Mouse (Mus musculus): ENCODE measurements around the gene Agtr1a.

Agtr1a gene

DNA sequence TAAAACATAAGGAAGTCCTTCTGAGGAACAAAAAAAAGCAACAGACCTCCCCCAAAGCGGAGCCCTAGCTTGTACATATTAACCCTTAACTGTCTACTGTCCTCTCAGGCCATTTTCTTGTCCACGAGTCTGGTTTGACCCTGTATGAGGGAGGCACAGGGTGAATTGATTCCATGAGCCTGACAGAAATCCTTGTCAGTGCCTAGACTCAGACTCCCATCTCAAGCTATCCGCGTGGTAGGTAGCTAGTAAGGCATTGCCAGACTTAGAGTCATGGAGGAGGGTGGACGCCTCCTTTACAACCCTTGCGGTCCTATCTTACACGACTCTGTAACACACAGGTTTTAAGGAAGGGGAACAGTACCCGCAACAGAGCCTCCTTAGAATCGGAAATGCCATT is 28.5 kb downstream of the Agtr1a start:
- DNase-seq = no peak

DNA sequence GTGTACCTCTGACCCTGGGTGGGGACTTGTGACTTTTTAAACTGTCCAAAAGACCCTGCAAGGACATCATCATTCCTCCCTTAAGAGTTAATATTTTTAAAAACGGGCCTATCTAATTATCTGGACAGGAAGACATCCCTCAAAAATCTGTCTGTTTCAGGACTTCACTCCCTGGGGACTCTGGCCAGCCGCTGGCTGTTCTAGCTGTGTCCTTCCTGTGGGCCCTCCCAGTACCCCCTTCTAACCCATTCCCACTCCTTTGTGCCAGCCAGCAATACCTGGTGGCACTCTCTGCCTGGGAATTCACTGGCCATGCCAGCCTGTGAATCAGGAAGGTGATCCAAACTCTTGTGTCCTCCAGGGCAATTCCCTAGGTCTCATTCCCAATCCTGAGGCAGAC is 29.1 kb downstream of the Agtr1a start:
- DNase-seq = no peak

DNA sequence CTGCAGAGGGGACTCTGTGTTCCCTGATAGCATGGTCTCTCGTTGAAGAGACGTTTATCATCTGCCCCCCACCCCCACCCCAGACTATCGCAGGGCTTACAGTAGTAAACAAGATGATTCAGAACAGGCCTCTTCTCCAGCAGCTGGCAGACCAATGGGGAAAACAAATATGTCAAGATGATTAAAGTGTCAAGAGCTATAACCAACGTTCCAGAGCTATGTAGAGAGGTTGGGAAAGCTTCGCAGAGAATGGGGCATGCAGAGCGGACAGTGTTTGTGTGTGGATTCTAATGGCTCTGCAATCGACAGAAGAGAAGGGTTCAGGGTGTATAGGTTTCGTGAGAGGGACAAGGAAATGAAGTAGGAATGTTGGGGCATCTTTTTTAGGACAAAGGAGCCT is 31.9 kb downstream of the Agtr1a start:
- no peak for DNase-seq

DNA sequence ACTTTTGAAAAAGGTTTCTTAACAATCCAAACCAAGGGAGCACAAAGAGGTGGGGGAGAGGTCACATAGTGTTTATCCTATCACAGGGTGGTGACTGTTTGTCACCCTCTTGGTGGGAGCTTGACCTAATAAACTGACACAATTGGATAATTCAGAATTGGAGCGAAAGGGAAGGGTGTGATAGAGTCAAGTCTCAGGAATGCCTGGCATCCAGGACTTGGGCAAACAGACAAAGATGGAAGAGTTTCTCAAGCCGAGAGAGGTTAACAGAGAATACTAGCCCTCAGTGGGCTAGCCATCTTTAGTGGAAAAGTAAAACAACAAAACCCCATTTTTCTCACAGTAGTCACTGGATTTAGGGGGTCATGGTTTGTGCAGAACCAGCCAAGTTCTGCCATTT is 32.5 kb downstream of the Agtr1a start:
- no peak for DNase-seq

DNA sequence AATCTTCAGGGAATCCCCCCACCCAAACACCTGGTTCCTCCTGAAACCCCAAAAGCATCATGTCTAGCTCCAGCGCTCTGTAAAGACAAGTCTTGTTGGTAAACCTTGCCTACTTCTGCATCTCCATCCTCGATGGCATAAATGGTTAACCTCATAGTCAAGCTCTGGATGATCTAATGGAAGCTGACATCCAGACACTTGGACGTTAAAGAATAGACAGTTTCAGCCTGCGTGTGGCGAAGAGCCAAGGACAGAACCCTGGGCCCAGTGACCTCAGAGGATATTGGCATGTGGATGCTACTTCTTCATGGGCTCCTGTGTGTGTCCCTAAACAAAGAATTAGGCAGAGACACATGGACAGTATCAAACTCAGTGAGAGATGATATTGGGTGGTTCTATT is 42.6 kb downstream of the Agtr1a start:
- DNase-seq = no peak

DNA sequence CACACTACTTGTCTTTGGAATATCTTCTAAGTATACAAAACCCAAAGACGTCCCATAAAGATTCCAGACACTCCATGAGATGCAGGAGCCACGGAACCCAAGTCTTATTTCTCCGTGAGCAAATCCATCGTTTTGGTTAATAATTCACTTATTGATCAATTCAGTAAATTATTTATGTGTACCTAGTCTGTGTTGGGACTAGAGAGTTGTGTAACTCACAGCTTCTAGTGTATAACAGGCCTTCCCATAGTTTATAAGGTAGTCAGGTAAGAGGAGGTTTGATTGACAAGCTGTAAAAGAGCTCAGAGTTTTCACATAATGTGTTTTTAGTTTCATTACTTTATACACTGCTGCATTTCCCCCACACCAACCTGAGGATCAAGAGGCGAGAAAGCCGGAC is 48.9 kb downstream of the Agtr1a start:
- DNase-seq = no peak

DNA sequence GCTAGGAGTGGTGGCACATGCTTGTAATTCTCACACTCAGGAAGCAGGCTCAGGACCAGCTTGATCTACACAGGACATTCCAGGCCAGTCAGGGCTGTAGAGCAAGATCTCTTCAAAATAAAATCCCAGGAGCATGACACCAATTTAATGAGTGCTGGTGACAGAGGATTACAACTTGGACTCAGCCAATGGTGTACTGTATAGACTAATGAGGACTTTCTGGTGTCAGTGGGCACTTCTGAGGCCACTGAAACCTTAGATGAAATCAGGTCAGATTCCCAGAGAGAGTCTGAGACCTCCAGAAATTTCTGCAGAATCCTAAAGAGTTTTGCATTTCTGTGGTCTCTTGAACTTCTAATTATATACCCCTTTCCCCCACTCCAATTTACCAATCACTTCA is 57.9 kb downstream of the Agtr1a start:
- DNase-seq = no peak

DNA sequence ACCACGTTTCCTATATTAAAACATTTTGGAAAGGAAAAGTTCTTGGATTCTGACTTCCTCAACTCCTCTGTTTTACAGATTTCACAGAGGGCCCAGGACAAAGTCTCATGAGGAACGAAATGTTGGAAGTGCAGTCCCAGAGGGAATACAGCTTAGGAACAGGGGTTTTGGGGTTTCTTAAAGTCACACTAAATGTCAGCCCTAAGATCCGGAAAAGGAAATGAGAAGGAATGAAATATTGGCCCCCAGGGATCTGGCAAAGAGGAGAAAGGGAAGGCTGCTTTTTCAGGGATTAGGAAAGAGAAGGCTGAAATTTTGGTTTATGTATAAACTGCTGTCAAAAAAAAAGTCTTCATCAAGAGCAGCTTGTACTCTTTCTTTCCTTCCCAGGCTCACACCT is 60.2 kb downstream of the Agtr1a start:
- no peak for DNase-seq

DNA sequence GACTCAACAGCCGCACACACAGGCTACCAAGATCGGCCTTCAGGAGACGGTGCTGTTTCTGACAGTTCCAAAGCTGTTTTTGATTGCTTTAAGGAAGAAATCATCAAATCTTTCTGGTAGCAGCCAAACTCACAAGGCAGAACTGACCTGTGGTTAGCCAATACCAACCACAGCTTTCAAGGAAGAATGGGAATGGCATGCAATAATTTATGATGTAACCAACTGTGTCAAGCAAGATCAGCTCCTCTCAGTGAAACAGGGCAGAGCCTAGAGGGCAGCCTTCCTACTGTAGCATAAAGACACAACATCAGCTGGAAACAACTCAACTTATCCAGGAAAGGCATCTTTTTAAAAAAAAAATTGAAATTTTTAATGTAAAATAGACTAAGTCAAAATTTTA is 62.6 kb downstream of the Agtr1a start:
- DNase-seq = no peak

DNA sequence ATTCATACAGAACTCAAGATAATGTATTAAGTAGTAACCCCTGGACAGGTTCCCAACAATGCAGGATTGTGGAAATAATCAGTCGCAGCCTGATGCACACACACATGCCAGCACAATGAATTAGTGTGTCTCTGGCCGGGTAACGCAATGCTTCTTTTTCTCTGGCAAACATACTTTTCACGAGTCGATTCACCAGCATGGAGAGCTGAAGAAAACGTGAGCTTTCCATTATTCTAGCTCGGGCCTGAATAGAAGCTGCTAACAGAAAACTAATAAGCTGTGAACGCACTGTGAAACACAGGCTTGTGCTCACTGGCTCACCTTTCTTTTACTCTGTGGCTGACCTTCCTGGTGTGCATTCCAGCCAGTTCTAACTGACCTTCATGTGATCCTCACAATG is 64.4 kb downstream of the Agtr1a start:
- DNase-seq = no peak

DNA sequence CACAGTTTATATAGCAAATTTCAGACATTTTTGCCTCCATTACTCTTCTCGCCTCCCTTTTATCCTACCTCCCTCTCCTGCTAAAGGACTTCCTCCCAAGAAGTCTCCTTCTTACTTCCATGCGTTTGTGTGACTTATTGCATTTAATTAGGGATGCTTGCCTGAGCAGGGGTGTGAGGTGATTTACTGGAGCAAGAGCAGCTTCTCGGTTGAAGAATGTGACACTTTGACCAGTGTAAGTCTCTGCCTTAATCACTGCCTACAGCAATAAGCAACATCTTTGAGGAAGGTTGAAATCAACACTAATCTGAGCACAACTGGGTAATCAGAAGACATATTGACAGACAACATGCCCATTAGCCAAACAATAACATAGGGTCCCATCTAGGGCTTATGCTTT is 67.6 kb downstream of the Agtr1a start:
- no peak for DNase-seq

DNA sequence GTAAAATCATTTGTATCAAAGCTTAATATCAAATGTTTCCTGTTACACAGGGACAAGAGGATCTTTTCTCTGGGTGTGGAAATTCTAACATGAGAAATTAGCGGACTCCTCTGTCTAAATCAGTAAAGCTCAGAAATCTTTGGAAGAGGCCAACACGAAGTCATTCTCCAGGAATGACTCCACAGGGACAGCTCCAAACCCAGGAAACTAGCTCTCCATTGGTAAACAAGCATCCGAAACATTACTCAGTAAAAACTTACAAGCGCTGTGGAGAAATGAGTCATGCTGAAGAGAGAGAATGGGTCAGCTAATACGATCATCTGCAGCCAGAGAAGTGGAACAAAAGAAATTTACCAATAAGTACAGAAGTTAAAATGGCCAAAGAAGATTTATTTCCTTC is 82.4 kb downstream of the Agtr1a start:
- DNase-seq = no peak

DNA sequence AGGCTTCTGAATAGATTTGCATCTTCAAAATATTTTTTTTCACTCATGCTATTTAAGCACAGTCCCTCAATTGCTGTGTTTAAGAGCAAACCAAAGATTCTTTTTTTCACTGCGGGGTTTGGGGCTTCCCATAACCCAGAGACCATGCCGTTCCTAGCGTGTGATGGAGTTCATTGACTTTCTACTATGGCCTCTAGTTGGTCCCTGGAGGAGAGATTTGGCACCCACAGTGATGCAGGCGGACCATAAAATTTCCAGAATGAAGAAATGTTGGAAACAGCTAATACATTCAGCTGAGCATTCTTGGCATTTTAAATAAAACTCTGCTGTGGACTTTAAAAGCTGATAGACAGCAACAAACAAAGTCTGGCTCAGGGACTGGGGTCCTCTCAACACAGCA is 90.8 kb downstream of the Agtr1a start:
- no peak for DNase-seq

DNA sequence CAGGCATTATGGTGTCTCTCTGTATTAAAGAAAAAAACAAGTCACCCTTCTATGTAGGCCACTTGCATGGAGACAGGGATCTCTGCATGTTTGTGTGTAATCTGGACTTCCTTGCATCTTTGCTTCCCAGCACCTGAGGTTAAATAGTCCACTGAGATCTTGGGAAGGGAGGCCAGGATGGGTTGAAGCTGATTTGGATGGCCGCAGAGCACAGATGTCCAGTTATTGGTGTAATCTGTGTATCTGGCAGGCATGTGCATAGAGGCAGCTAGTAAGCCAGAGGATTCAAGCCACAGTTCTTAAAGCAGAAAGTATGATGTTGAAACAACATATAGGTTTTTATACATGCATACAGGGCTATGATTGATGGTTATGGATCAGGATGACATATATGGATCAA is 91.2 kb downstream of the Agtr1a start:
- peak; percentile 11 for DNase-seq
